Mouse (Mus musculus) mouse trophoblast stem cell (cell line): Measurements from ENCODE around the gene Ampd2.

ENCODE experiments used
- in situ Hi-C, 2 experiments: fragments of 300-500 bp; cut with MseI, MboI; formaldehyde crosslinking; loops; 2 replicates in 1 of 2; 3 replicates in 1 of 2; pipeline ENCODE4 v1.15.1; 2025

Ampd2 gene

DNA sequence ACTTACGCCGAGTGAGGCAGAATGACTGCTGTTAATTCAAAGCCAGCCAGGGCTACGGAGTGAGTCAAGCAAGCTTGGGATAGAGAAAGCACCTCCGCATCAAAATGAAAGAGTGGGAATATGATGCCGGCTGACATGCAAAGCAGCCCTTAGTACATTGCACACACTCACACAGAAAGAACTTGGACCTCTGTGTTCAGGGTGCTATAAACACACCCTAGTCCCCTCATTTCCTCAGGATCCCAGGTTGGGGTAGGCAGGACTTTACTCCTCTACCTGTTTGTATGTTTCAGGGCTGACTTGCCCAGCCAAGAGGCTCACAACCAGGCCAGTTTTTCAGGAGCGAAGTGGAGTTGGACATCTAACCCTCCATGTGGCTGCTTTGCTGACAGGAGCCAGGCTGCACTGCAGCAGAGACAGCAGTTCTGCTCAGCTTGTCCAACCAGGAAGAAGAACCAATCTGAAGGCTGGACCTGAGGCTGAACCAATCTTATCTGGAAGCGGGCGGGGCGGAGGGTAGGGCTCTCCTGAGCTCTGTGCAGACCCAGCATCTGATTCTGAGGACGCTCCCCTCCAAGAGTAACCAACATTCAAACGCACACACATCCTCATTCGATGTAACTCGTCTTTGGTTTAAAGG lies 17.1 kb downstream of the Ampd2 start:
- in situ Hi-C loops, result no loop called here

DNA sequence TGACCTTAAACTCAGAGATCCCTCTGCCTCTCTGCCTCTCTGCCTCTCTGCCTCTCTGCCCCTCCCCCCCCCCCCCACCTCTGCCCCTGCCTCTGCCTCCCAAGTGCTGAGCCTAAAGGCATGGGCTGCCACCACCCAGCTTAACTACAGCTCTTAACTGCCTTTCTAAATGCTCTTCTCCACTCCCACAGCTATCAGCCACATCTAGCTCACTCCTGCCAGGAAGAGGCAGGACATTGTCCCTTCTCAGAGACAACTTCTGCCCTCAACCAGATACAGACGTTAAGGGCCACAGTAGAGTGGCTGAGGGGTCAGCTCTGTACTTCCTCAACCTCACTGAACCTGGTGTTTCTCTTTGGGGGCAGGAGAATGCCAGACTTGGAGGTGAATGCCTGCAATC lies 17.6 kb downstream of the Ampd2 start:
- in situ Hi-C loops, result no loop called here

- in situ Hi-C loops, result no loop called here
These were observed 19.0 kb downstream of the Ampd2 start for GRCm38 (mm10) chr3:108067370-108067934.

DNA sequence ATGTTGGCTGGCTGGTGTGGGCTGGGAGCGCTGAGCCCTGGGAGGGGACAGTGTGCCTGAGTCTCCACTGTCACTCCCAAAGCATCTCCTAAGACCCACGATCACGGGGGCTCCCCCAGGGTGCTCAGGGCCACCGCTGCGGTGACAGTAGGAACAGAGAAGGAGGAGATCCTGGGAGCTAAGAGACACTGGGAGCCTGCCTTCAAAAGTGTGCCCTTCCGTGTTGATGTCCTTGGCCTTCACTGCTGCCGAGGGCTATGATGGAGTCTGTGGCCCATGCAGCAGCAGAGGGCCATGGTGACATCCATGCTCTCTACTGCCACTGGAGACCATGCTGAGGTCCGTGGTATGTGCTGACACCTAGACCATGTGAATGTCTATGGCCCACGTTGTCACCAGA lies 20.9 kb downstream of the Ampd2 start:
- in situ Hi-C loops, result no loop called here

DNA sequence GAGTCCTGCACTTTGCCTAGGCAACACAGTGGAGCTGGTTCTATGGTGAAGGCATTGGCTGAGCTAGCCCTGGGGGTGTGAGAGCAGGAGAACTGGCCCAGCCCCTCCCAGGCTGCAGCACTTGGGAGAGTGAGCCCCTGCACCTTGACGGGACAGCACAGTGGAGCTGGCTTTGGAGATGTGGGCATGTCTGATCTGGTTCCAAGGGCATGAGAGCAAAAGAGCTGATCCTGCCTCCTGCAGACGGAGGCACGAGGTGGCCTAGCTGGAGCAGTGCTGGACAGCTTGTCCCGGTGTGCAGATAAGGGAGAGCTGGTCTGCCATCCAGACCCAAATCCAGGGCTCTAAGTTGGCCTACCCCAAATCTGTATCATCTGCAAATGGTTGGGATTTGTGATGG lies 21.8 kb downstream of the Ampd2 start:
- in situ Hi-C loops, result no loop called here

- in situ Hi-C loops, result no loop called here
These were observed 23.8 kb downstream of the Ampd2 start for GRCm38 (mm10) chr3:108062648-108063047.

DNA sequence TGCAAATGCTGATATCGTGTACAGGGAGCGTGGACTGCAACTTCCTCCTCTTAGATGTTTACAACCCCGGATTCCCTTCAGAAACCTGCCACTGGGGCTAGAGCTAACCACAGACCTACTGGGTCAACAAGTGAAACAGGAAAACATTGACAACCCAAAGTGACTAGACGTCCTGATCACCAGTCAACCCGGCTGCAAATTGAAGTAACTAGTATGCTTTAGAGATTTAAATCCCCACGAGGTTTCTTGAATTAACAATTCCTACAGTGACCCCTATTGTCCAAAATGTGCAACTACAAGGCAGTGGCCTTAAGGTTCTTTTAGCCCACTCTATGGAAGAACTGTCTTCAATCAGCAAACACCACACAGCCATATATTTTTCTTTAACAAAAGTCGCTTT lies 25.0 kb downstream of the Ampd2 start:
- in situ Hi-C loops, result no loop called here

- in situ Hi-C loops, result no loop called here
These were observed 36.0 kb downstream of the Ampd2 start for GRCm38 (mm10) chr3:108050493-108050892.

DNA sequence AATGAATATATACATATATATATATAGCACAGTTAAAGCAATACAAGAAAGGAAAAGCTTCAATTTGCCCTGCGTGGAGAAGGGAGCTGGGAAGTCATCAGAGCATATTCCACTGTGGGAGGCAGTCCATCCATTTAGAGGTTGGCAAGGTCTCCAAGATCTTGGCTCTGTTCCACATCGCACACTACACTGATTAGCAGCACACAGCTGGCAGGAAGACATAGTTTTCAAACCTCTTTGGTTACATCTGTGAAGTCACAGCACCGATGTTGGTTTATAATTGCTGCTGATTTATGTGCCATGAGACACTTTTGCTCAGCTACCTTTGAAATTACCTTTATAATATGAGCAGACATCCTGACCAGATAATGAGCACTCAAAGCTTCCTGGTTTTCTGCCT lies 38.1 kb downstream of the Ampd2 start:
- in situ Hi-C loops, result no loop called here

- in situ Hi-C loops, result no loop called here
These were observed 39.4 kb downstream of the Ampd2 start for GRCm38 (mm10) chr3:108046944-108047655.

- in situ Hi-C loops, result no loop called here
These were observed 41.9 kb downstream of the Ampd2 start, which contains the start of gene Gstm4 for GRCm38 (mm10) chr3:108044394-108045140. TSS of gene Gstm4 (minus strand) at chr3:108044894.

GRCm38 (mm10) chr3:108033156-108033555 lies 53.3 kb downstream of the Ampd2 start:
- in situ Hi-C loops, result no loop called here

DNA sequence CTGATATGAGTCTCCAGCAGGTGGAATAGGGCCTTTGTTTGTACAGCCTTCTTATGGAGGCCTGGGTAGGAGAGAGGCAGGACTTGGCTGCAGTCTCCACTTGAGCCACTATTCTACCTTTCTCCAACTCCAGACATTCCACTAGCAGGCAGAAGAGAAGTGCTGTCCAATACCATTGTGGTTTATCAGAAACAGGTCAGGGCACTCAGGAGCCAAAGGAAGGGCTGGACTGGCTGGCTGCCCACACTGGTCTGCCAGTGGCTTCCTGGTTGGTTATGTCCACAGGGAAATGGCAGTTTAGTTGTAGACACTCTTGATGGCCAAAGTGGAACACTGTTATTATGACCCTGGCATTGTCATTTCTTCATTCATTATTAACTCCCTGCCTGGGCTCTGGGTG lies 54.3 kb downstream of the Ampd2 start:
- in situ Hi-C loops, result no loop called here

DNA sequence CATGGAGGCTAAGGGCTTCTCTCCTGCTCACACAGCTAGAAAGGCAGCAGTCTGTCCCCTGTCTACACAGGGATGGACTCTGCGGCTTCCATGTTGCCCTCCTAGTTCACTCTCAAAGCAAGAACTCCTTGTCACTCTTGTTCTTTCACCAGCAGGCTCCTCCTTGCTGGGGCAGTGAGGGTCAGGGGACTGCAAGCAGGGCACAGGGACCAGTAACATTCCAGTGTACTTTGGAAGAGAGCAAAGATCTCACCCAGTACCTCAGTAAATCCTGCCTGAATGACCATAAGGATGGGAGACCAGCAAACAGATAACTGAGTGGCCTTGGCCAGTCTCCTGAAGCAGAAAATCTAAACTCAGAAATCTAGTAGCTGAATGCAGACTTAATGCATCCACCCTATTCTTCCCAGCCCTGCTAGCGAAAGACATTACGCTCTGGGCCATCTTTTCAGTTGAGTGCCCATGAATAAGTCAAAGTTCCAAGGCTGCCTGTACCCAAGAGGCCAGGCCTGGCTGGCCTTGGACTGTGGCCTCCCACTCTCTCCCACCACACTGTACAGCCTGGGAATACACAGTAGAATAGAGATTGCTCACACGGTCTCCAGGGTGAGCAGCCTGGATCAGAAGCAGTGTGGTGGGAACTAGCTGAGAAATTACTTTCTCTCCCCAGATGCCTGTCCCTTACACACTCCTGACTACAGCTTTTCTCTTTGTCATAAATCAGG lies 57.6 kb downstream of the Ampd2 start:
- in situ Hi-C loops, result no loop called here

GRCm38 (mm10) chr3:108026597-108026996 lies 59.9 kb downstream of the Ampd2 start:
- in situ Hi-C loops, result no loop called here

- in situ Hi-C loops, result no loop called here
These were observed 60.4 kb downstream of the Ampd2 start for GRCm38 (mm10) chr3:108026049-108026448.

DNA sequence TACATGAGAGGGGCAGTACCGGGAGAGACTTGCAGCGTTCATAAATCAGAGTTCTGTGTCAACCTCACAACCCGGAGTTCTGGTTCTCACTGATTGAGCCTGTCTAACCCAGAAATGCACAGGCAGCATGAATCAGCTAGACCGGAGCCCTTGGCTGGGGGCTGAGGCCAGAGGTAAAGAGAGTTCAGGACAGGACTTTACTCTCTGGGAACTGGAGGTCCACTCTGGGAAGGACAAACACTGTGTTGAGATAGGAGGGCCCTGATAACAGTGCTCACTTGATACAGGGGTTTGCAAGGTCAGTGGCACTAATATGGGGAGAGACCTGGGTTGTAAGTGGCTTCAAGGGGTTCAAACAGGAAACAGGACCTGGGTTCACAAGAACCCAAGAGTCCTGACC lies 61.1 kb downstream of the Ampd2 start:
- in situ Hi-C loops, result no loop called here
